Mouse (Mus musculus) liver, postnatal 0 days (tissue): Measurements from ENCODE around the gene Atp5d.

Experiments used
- CTCF ChIP-seq: sonication (generic); IDR thresholded peaks from 2 replicates; pipeline ENCODE4 v1.5.1; 2016; ENCODE audit warnings: antibody characterized with exemption, low read depth
- EP300 ChIP-seq: IDR thresholded peaks from 2 replicates; pipeline ENCODE4 v1.6.1; 2016; ENCODE audit warnings: antibody characterized with exemption, low read depth, mild to moderate bottlenecking

DNA sequence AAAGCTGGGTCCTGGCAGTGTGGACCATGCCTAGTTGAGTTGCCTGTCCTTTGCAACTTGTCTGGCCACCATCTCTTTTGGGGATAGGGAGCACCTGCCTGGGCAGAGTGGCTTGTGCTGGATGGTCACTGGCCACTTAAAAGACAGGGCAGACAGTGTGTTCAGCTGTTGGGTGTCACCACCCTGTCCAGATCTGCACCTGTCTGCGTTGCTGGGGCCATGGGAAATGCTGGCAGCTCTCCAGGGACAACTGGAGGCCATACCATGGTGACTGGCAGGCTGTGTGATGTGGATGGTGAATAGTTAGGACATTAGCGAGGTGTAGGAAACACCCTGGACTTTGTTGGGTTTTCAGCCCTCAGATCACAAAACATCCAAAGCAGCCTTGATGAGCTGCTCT is 18.3 kb upstream of the Atp5d start:
- TF ChIP-seq CTCF, result no peak
- no peak for TF ChIP-seq EP300
